Mouse (Mus musculus): ENCODE results near the gene Slc25a13.
A peak's percentile ranks its signal among the peaks of the same experiment; 100 is the strongest.

Gene Slc25a13

DNA sequence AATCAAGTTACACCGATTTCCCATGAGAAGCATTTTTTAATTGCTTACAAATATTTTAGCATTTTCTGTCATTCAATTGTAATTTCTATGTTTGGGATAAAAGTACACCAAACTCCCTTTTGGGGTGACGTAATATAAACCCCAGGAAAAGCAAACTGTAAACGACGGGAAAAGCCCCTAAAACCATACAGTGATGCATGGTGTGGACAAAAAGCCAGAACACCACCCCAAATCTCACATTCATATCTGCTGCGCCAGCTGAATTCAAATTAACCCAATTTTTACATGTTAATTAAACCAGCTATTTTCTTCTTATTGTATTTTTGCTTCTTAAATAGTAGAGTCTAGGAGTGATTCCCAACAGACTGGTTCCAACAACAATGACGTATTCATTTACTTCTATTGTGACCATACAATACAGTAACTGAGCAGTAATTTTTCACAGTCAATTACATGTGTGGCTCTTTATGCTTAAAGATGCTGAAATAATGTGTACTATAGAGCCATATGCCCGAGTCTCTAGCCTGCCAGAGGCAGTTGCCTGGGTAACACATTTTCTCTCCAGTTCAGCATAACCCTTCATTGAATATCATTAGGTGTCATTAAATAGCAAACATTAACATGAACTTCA is 53.9 kb downstream of the Slc25a13 start:
- no peak for DNase-seq

DNA sequence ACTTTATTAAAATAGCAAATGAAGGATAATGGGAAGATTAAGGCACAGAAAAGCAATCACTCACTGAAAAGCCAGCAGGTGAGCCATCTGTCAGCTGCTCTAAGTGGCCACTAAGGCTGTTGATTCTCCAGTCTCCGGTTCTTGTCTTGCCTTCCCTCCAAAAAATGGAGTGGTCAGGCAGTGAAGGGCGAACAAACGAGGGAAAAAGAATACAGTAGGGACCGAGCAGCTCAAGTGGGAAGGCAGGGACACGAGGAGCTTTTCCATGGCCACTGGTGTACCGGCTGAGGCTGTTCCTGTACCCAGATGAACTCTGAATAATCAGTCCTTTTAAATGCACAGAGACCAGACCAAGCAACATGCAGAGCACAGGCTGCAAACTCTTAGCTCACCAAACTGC is 54.8 kb downstream of the Slc25a13 start:
- DNase-seq, result no peak

DNA sequence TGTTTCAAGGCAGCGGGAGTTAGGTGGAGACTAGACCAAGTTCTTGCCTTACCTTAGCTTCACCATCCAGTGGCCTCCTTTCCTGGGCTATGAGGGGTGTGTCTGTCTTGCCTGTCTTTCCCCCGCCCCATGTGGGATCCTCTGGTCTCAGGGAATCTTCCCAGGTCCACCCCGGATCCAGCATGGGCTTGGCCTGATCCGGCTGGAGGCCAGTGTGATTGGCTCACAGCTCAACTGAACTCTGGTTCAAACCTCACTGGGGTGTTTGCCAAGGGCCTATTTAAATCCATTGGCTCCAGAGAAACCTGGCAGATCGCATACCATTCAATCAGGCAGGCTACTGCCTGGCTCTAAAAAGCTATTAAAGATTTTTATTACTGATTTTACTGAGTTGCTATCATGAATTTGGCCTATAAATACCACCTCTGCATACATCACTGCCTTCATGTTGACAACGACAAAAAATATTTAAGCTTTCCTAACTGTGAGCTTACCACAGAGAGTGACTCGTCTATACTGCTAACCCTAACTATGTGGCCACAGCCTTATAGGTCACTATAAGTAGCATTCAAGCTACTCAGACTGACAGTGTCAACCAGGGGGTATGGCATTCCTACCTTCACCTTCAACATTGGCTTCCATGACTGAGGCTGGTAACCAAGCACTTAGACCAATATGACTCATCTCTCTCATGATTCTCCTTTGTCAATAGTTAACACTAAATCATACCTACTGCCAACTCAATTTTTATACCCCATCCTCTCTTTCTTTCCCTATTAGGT is 56.1 kb downstream of the Slc25a13 start:
- peak; percentile 22 for DNase-seq

DNA sequence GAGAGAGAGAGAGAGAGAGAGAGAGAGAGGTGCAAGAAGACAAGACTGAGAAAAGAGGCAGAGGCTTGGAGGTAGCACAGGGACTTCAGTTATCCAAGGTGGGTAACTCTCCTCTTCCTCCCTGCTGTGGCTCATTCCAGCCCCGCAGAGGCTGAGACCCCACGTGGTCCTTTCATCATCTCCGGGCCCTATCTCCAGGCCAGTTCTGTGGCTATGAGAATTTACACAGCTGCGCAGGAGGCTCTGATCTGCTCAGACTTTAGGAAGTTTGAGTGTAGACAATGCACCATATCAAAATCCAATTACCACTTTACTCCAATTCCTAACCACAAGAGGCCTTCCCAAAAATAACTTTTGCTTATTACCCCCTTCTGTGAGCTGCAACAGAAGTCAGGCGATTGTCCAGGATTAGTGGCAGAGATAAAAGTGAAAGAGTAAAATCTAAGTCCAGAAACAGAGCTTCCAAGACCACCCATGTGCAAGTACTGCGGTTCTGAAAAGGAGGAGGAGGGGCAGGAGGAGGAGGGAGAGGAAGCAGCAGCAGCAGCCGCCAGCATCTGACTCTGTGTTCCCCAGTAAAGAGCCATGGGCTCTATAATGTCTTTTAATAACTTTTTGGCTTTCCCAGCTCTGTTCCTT is 57.6 kb downstream of the Slc25a13 start:
- DNase-seq, result no peak

DNA sequence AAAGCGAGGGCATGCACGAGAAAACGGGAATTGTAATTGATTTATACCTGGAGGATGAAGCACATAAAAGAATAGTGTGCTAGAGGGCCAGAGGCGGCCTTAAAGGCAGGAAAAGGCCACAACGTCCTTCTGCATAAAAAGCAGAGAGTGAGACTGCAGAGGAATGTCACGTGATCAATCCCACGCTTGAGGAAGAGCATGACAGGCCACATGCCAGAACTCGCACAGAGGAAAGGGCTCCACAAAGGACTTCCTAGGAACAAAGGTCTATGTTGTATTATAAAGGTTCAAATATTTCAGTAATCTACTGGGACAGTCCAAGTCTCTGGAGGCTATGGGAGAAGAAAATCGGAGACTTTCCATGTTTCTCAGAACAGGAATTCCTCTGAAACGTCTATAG is 63.5 kb downstream of the Slc25a13 start:
- no peak for DNase-seq

DNA sequence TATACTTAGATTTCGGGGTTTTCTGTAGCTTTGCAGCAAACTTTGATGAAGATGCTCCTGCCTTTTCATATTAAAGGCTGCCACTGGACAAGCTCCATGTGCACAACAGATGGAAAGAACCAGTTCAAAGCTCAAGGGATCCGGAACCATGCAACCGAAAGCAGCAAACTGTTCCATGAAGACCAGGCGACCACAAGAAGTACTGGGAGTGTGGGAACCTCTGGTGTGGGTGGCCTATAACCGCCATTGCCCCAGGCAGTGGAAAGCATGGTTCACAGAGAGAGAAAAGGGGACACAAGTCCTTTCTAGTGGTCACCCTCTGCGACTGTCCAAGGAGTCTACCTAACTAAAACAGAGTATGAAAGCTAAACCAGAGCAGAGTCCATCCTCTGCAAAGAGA is 66.2 kb downstream of the Slc25a13 start:
- no peak for DNase-seq

DNA sequence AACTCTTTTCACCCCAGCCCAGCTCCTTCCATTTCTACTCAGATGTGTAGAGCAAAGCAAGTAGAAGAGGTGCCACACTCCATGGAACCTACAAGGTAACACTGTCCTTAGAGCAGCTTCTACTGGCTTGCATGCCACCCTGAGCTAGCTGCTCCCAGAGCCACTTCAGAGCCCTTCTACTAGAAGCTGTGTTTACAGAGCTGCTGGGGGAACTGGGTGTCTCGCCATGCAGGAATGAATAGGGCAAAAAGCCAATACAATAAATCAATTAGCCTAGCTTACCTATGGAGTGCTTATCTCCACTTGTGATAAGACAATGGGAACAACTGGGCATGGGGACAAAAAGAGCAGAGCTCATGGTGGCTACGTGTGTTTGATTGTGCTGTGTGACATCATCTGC is 67.2 kb downstream of the Slc25a13 start:
- DNase-seq, result no peak

DNA sequence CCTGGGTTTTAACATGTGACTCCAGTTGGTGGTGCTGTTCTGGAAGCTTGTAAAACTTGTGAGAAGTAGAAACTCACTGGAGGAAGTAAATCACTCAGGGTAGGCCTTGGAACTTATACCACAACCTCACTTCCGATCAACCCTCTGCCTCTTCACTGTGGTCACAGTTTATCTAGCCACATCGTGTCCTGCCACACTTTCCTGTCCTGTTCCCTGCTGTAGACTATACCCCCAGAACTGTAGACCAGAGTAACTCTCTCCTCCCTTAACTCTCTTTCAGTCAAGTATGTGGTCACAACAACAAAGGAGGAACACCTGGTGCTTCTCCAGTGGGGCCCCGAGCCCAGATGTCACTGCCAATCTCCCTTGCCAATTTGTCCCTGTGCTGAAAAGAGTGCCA is 67.6 kb downstream of the Slc25a13 start:
- DNase-seq, result no peak

DNA sequence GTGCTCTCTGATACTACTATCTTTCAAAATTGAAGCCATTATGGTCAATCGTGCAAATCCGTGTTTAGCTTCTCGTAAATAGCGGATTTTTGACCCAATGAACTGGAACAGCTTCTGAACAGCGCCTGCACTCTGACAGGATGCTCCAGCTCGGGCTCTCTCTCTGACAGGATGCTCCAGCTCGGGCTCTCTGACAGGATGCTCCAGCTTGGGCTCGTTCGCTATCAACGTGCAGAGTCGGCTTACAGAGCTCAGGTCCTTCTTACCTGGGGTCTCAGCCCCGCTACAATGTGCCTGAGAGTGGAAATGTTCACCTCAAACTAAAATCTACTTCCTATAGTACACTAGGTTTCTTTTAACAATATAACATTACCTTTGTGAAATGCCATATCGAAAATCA is 71.6 kb downstream of the Slc25a13 start:
- no peak for DNase-seq

DNA sequence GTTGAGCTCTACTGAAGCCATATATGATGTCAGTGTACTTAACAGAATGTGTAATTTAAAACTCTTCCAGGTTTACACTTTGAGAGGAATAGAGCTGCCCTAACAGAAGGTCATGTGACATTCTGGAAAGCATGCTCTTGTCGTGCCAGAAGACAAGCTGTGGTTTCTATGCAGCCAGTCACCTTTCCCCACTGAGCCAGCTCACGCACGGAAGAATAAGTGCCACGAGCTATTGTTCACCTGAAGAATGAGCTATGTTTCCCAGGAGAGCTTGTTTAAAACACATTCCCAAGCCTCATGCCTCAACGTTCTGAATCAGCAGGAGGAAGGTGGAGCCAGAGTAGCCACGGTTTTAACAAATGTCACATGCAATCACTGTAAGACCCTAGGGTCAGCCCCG is 73.4 kb downstream of the Slc25a13 start:
- DNase-seq, result no peak

DNA sequence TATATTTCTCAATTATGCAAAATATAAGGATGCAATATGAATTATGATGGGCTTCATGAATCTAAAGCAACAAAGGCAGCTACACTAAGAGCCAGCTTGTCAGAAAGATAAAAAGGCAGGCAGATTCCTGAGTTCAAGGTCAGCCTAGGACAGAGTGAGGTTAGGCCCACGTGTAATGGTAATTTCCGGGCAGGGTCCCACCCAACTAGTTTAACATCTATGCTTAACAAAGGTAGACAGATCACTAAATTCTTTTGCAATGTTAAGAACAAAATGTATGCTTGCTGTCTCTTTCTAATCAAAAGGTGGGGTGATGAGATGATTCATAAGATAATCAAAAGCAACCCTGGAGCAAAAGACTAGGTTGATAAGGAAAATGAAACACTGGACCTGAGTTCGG is 76.6 kb downstream of the Slc25a13 start:
- DNase-seq, result no peak

DNA sequence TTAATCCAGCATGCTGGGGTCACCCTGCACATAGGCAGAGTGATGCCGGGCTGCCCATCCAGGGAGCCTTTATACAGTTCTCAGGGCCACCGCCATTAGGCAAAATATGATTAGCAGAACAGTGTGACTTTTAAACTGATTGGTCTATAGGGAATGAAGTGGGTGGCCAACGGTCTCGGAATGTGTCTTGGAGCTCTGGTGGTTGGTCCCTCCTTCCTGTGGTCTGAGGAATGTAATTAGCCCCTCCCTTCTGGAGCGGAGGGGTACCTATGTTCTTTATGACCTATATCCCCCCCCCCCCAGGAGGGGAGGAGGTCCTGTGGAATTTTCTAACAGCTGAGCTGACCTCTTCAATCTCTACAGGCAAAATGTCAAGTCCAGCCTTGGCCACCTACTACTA is 77.9 kb downstream of the Slc25a13 start:
- no peak for DNase-seq

DNA sequence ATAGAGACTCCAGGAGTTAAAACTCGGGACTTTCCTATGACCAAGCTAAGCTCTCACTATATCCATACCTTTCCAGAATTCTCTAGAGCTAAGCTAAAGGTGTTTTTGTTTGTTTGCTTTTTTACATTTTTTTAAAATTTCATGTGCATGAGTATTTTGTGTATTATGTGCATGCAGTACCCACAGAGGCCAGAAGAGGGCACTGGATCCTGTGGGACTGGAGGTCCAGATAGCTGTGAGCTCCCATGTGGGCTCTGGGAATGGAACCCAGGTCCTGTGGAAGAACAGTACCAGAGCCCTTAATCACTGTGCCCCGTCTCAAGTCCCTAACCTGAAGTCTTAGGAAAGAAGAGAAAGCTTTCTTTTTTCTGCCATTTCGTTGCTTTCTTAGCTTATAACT is 80.2 kb downstream of the Slc25a13 start:
- DNase-seq, result no peak

DNA sequence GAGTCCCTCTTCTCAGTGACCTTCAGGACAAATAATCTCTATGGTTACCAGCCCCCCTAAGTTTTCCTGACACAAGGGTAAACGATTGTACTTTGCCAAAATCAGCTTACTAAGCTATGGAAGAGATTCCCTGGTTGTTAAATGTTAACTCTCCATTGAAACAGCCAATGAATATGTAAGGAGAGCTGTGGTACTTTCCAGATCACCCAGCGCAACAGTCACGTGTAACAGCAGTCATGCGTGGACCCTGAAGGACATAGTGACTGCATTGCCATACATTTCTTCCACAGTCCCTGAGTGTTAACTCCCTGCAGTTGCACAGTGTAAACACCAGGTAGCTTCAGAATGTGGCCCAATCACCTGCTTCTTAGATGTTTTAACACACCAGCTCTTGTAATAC is 82.0 kb downstream of the Slc25a13 start:
- peak; percentile 70 for DNase-seq

DNA sequence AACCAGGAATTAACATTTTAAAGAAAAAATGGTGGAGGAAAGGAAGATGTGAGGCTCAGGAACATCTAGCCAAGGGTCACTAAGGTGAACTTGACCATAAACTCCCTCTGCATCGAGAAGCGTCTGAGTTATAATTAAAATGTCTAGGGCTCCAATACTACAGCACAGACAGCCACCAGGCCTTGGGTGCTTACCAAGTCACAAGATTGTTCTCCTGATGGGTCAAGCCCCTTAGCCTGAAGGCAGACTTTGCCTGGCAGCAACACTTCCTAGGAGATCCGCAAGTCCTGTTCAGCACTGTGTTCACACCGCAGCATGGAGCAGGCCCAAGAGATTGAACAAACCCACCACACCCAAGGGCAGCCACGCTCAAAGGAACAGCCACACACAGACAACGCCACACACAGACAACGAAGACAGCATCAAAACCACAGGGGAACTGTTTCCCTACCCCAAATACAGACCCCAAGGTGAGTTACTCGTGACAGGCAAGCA is 83.4 kb downstream of the Slc25a13 start:
- DNase-seq, result no peak

DNA sequence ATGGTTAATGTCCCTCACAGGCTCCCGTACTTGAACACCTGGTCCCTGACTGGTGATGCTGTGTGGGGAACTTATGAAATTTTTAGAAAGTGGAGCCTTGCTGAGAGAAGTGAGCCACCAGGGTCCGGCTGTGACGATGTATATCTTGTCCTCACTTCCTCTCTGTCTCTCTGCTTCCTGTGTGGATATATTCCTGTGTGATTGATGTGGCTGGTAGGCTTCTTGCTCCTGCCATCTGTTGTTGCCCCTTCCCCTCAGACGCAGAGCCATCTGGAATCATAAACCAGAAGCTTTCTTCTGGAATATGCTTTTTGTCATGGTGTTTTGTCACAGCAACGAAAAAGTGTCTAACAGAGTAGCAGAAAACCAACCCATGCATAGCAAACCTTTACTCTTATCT is 84.9 kb downstream of the Slc25a13 start:
- no peak for DNase-seq

DNA sequence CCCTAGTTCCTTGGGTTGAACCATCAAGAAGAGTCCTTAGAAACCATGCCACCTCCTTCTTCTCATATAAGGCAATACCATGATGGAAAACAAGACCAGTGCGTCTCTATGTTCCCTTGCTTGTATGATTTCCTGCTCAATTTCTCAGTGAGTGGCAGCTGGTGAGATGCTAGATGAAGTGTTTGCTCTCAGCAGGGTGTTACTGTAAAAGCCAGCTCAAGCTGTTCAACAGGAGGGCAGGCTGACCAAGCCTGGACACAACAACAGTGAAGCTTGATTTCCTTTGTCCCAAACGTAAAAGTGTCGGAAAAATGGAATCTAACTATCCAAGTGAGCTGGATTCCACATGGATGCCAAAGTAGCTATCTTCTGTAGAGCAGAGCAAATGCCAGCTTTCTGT is 91.4 kb downstream of the Slc25a13 start:
- no peak for DNase-seq

DNA sequence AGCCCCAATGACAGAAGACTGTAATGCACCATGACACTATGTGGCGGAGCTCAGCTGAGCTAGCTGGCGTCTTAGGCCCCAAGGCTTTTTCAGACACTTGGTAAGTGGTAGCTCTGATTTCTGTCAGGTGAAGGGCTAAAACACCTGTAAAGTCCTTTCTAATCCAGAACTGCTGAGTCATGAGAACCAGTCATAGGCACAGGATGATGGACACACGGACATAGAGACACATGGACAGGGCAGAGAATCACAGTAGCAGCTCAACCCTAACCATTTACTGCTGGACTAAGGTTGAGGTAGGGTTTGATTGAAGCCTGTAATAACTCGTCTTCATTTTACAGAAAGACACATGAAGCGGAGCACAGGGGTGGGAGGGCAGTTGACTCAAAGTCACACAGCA is 95.1 kb downstream of the Slc25a13 start:
- DNase-seq, result no peak

DNA sequence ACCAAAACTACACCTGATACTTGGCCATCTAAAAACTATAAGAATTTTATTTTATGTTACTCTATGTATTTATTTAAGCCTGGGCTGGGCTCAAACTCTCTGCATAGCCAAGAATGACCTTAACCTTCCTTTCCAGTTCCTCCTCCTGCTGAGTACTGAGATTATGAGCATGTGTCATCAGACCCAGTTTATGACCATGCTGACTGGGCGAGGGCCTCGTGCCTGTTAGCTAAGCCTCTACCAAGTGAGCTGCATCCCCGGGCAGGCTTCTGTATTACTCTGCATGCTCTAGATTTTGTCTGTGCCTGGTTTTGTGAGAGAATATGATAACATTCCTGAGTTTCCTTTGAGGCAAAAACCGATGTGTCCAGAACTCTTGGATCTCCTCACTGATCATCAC is 96.1 kb downstream of the Slc25a13 start:
- no peak for DNase-seq

DNA sequence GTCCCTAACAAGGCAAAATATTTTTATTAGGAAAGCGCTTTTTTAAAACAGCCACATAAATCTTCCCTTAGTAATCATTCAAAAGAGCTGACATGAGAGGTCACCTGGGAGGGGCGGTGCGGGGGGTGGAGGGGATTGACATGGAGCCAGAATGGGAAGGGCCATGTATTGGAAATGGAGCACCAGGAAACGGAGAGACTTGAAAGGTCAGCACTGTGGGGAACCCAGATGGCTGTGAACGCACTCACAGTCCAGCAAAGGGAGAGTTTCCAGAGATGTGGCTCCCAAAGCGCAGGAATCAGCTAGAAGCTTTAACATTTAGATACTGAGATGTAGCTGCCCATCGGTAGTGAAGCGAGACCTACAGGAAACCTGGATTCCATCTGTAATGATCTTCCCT is 101.2 kb downstream of the Slc25a13 start:
- no peak for DNase-seq

DNA sequence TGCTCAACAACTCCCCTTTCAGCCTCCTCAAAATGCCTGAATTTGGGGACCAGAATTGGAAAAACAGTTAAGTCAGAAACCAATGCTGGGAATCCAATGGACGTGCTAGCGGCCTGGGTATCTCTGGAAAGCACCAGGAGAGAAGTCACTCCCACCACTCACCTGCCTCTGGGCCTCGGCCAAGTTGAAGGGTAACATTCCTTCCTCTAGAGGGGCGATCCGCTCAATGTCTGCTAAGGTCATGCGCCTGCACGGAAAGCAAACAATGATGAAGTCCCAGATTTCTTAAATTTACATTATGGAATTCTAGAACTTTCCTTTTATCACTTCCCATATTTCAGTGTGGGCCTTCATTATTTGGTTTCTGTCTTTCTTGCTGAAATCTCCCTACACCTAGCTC is 103.2 kb downstream of the Slc25a13 start:
- no peak for DNase-seq

DNA sequence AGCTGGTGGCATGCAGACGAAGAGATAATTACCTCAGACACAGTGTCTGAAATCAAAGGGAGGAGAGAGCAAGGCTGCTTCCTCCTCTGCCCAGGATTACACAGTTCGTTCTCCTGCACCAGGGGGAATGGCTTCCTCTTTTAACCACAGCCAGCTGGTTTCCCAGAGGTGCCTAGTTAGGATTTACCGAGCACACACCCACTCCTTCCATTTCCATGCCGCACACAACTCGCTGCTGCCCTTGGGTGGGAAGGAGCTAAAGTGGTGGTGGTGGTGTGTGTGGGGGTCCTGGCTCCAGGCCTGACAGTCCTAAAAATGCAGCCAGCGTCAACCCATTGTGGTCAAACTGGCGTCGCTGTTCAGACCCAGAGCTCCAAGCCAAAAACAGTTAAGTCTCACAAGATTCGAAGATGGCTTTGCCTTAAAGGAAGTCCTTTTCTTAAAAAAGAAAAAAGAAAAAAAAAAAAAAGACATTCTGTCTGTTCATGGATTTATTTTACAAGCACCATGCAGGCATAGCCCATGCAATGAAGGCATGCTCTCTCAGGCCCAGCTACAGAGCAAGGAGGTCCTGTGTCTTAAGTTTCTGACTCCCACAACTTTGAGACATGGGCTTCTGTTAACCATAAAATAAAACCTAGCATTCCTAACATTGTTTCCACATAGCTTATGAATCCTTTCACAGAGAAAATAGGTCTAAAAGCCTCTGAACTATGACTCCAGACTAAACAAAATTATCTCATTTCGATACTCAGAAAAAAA is 104.0 kb downstream of the Slc25a13 start:
- DNase-seq, result no peak

DNA sequence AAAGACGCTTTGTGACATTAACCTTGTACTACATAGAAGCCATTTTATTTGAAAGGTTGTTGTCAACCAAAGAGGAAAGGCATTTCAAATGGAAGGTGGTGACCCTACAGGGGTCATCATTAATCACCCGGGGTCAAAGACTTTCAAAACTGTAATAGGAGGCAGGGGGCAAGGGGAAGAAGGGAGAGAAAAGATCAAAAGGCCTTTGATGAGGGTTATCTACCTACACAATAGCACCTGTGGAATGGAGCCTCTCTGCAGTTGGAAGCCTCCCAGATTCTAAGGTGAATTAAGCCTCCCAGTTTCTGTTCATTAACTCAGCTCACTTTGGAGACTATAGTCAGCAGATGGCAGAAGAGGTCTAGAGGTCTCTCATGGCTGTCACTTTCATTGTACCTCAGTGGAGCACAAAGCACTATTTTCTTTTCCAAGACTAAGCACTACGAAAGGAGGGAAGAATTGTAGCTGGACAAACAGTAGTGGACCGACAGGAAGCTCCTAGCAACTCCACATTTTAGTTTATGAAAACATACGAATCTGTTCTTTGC is 109.5 kb downstream of the Slc25a13 start:
- no peak for DNase-seq

Measured in kidney, adult 18-20 months (tissue).